Mouse (Mus musculus) bone marrow macrophage, adult 2 months (primary cell): ENCODE measurements at regions not wholly inside any gene's neighbourhood (a gene's known extent, or its start where the extent isn't known, plus 50 kb on each side); places are given as distances from the start of the nearest gene placed in this dataset.

Experiments used
- H3K27ac ChIP-seq: 2 replicates; pipeline ENCODE4 v1.5.1; 2012; ENCODE audit warnings: low read depth, low read length; ENCODE audit not compliant: insufficient read depth
- H3K4me1 ChIP-seq: 2 replicates; pipeline ENCODE4 v1.6.1; 2012; ENCODE audit warnings: low read length; ENCODE audit not compliant: control insufficient read depth, insufficient read depth
- H3K4me3 ChIP-seq: 2 replicates; pipeline ENCODE4 v1.5.1; 2012; ENCODE audit warnings: mild to moderate bottlenecking, low read length, moderate library complexity; ENCODE audit not compliant: insufficient read depth
- CTCF ChIP-seq: IDR thresholded peaks from 2 replicates; pipeline ENCODE4 v1.5.1; 2012; ENCODE audit warnings: low read depth, mild to moderate bottlenecking, low read length, moderate library complexity
- POLR2A ChIP-seq: IDR thresholded peaks from 2 replicates; pipeline ENCODE4 v1.6.1; 2012; ENCODE audit warnings: mild to moderate bottlenecking, low read depth, low read length, borderline replicate concordance

- TF ChIP-seq CTCF (peak; percentile 96), POLR2A (no peak)
Observed at GRCm38 (mm10) chr3:38227596-38227995, 257.0 kb downstream of the Ankrd50 start.

GRCm38 (mm10) chr3:38227121-38227520 lies 257.5 kb downstream of the Ankrd50 start:
- H3K4me1 ChIP-seq = no peaks in the 10 kb centered on the region
- TF ChIP-seq POLR2A (no peak), CTCF (no peak)
- no peak overlapping the region for H3K27ac ChIP-seq
- no peak overlapping the region for H3K4me3 ChIP-seq

More at GRCm38 (mm10) chr3:38227596-38227995, 257.0 kb downstream of the Ankrd50 start:
- Histone ChIP-seq H3K27ac (no peak overlapping the region), H3K4me3 (no peak overlapping the region), H3K4me1 (no peaks in the 10 kb centered on the region)

GRCm38 (mm10) chr3:38226147-38226546 lies 258.5 kb downstream of the Ankrd50 start:
- Histone ChIP-seq H3K4me1 (no peaks in the 10 kb centered on the region), H3K4me3 (no peak overlapping the region), H3K27ac (no peak overlapping the region)
- TF ChIP-seq POLR2A (no peak), CTCF (no peak)

GRCm38 (mm10) chr3:38221834-38222215 lies 262.8 kb downstream of the Ankrd50 start:
- no peak overlapping the region for H3K27ac ChIP-seq
- no peak for TF ChIP-seq POLR2A
- no peak for TF ChIP-seq CTCF
- H3K4me1 ChIP-seq = no peaks in the 10 kb centered on the region
- H3K4me3 ChIP-seq = no peak overlapping the region

- no peak for TF ChIP-seq POLR2A
- no peak for TF ChIP-seq CTCF
- no peaks in the 10 kb centered on the region for H3K4me1 ChIP-seq
- H3K4me3 ChIP-seq = no peak overlapping the region
- no peak overlapping the region for H3K27ac ChIP-seq
Observed at GRCm38 (mm10) chr3:38220934-38221833, 263.5 kb downstream of the Ankrd50 start.

GRCm38 (mm10) chr3:38209081-38209480 lies 275.6 kb downstream of the Ankrd50 start:
- Histone ChIP-seq H3K4me3 (no peak overlapping the region), H3K4me1 (no peaks in the 10 kb centered on the region), H3K27ac (no peak overlapping the region)
- TF ChIP-seq POLR2A (no peak), CTCF (no peak)

- no peak overlapping the region for H3K4me3 ChIP-seq
- no peaks in the 10 kb centered on the region for H3K4me1 ChIP-seq
- TF ChIP-seq POLR2A (no peak), CTCF (no peak)
- H3K27ac ChIP-seq = no peak overlapping the region
Observed at GRCm38 (mm10) chr3:38207867-38208266, 276.8 kb downstream of the Ankrd50 start.

GRCm38 (mm10) chr3:38201861-38202656 lies 282.6 kb downstream of the Ankrd50 start:
- Histone ChIP-seq H3K4me3 (no peak overlapping the region), H3K4me1 (peaks cover 6% of the 10 kb centered on the region), H3K27ac (no peak overlapping the region)
- TF ChIP-seq POLR2A (no peak), CTCF (peak; percentile 48; the same call in 1 of the 2 replicates)

GRCm38 (mm10) chr3:38194001-38194400 lies 290.6 kb downstream of the Ankrd50 start:
- no peak overlapping the region for H3K4me3 ChIP-seq
- no peak overlapping the region for H3K27ac ChIP-seq
- TF ChIP-seq POLR2A (no peak), CTCF (no peak)
- no peaks in the 10 kb centered on the region for H3K4me1 ChIP-seq

GRCm38 (mm10) chr3:38187406-38187896 lies 297.2 kb downstream of the Ankrd50 start:
- TF ChIP-seq POLR2A (no peak), CTCF (no peak)
- H3K4me3 ChIP-seq = no peak overlapping the region
- peaks cover 4% of the 10 kb centered on the region; the same call in 1 of the 2 replicates for H3K4me1 ChIP-seq
- H3K27ac ChIP-seq = no peak overlapping the region
